Mouse (Mus musculus) retina, adult 2 months (tissue): Measurements from ENCODE around the gene Nr1h4.

Source experiments
- DNase-seq: peaks from one replicate; pipeline ENCODE4 v3.0.0-alpha.2; 2012; ENCODE audit warnings: low read depth, low spot score

Nr1h4 gene

GRCm38 (mm10) chr10:89434509-89435210 lies 98.7 kb downstream of the Nr1h4 start:
- no peak for DNase-seq

GRCm38 (mm10) chr10:89432743-89433142 lies 100.6 kb downstream of the Nr1h4 start:
- no peak for DNase-seq

- no peak for DNase-seq
Observed at GRCm38 (mm10) chr10:89430751-89431150, 102.6 kb downstream of the Nr1h4 start.

- DNase-seq: no peak
Observed at GRCm38 (mm10) chr10:89424800-89425393, 108.5 kb downstream of the Nr1h4 start.

- DNase-seq: no peak
Observed at GRCm38 (mm10) chr10:89424217-89424616, 109.2 kb downstream of the Nr1h4 start.

GRCm38 (mm10) chr10:89423164-89423778 lies 110.1 kb downstream of the Nr1h4 start:
- DNase-seq: no peak

GRCm38 (mm10) chr10:89422504-89423158 lies 110.8 kb downstream of the Nr1h4 start:
- DNase-seq: no peak

GRCm38 (mm10) chr10:89417966-89418365 lies 115.4 kb downstream of the Nr1h4 start:
- DNase-seq: no peak

GRCm38 (mm10) chr10:89415478-89415877 lies 117.9 kb downstream of the Nr1h4 start:
- DNase-seq: no peak

- no peak for DNase-seq
Observed at GRCm38 (mm10) chr10:89407551-89407950, 125.8 kb downstream of the Nr1h4 start.

GRCm38 (mm10) chr10:89406733-89407484 lies 126.5 kb downstream of the Nr1h4 start:
- no peak for DNase-seq

- DNase-seq: no peak
Observed at GRCm38 (mm10) chr10:89404936-89405335, 128.4 kb downstream of the Nr1h4 start.
